Mouse (Mus musculus) liver, embryonic 11.5 days (tissue): ENCODE data around the gene Mpped2. TPM values are rescaled to one million over a fixed set of nuclear protein-coding genes. Genes with fewer than 3 reads are reported as not detected.

Experiments
- ATAC-seq: fragments of 200-750 bp; cut with Nextera tagmentation; replicated peaks from 2 replicates; pipeline ENCODE4 v1.8.0; 2017; ENCODE audit warnings: moderate number of reproducible peaks, mild to moderate bottlenecking, moderate TSS enrichment, moderate library complexity; ENCODE audit not compliant: low FRiP score
- DNase-seq: peaks from one replicate; pipeline ENCODE4 v3.0.0-alpha.2; 2017; ENCODE audit warnings: low spot score
- H3K27ac ChIP-seq: fragments of 300-500 bp; sonication (generic); 2 replicates; pipeline ENCODE4 v1.5.1; 2014; ENCODE audit warnings: mild to moderate bottlenecking, low read depth, low read length, control low read depth
- H3K27me3 ChIP-seq: fragments of 300-500 bp; sonication (generic); replicated peaks from 2 replicates; pipeline ENCODE4 v1.6.1; 2014; ENCODE audit warnings: low read length, mixed read lengths; ENCODE audit not compliant: control insufficient read depth, insufficient read depth
- H3K36me3 ChIP-seq: fragments of 300-500 bp; sonication (generic); 2 replicates; pipeline ENCODE4 v1.6.1; 2014; ENCODE audit warnings: mild to moderate bottlenecking, low read length, moderate library complexity, mixed read lengths; ENCODE audit not compliant: control insufficient read depth, insufficient read depth
- H3K4me1 ChIP-seq: fragments of 300-500 bp; sonication (generic); replicated peaks from 2 replicates; pipeline ENCODE4 v1.6.1; 2014; ENCODE audit warnings: low read length, mixed read lengths; ENCODE audit not compliant: control insufficient read depth, insufficient read depth
- H3K4me2 ChIP-seq: fragments of 300-500 bp; sonication (generic); 2 replicates; pipeline ENCODE4 v1.6.1; 2014; ENCODE audit warnings: mild to moderate bottlenecking, control low read depth, moderate library complexity
- H3K4me3 ChIP-seq: fragments of 300-500 bp; sonication (generic); 2 replicates; pipeline ENCODE4 v1.5.1; 2014; ENCODE audit warnings: low read depth, low read length, control low read depth
- H3K9ac ChIP-seq: fragments of 300-500 bp; sonication (generic); 2 replicates; pipeline ENCODE4 v1.6.1; 2014; ENCODE audit warnings: low read depth, low read length, control low read depth
- H3K9me3 ChIP-seq: fragments of 300-500 bp; sonication (generic); 2 replicates; pipeline ENCODE4 v1.6.1; 2016; ENCODE audit warnings: low read length, inconsistent platforms, mixed read lengths; ENCODE audit not compliant: control insufficient read depth
- WGBS: fragments of 180-500 bp; shearing (Covaris S2); extraction: QIAGEN DNeasy Blood & Tissue Kit; methylation state at CpG from one replicate; pipeline ENCODE4 v1.1.7; 2014; 5-methylcytosine and 5-hydroxymethylcytosine counted together
- polyA plus RNA-seq: library from polyadenylated mRNA; unstranded; fragments of >200 nt; fragmentation: Nextera tagmentation; extraction: Ambion mirVana; gene quantifications from 2 replicates; pipeline ENCODE4 v1.2.1, GENCODE M21; 2014

Gene Mpped2
- polyA plus RNA-seq, 1 experiment from 2014 or later = 24.7 TPM

DNA sequence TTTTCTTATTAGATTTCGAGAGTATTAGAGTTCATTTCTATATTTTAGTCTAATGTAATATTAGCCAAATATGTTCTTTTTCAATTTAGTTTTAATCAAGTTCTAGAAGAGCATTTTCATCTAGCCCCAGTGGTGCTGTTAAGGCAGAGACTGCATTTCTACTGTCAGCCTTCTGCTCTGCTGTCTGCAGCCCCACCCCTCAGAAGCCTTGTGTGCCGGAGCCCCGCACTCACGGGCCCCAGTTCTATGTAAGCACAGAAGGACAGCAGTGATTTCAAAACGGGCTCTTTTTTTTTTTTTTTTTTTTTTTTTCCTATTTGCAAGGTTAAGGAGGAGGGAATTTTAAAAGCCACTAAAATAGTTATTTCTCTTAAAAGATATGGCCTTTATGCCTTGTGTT is 79.6 kb downstream of the Mpped2 start:
- no peaks in the 10 kb centered on the region for H3K36me3 ChIP-seq
- H3K9ac ChIP-seq = no peak overlapping the region
- H3K4me2 ChIP-seq = no peak overlapping the region
- no peaks in the 10 kb centered on the region for H3K4me1 ChIP-seq
- DNase-seq = no peak
- no peaks in the 10 kb centered on the region for H3K9me3 ChIP-seq
- WGBS = 63% methylated on average over 5 of the region's 5 CpGs
- ATAC-seq = no peak
- H3K4me3 ChIP-seq = no peak overlapping the region
- H3K27ac ChIP-seq = no peak overlapping the region
- no peaks in the 10 kb centered on the region for H3K27me3 ChIP-seq

DNA sequence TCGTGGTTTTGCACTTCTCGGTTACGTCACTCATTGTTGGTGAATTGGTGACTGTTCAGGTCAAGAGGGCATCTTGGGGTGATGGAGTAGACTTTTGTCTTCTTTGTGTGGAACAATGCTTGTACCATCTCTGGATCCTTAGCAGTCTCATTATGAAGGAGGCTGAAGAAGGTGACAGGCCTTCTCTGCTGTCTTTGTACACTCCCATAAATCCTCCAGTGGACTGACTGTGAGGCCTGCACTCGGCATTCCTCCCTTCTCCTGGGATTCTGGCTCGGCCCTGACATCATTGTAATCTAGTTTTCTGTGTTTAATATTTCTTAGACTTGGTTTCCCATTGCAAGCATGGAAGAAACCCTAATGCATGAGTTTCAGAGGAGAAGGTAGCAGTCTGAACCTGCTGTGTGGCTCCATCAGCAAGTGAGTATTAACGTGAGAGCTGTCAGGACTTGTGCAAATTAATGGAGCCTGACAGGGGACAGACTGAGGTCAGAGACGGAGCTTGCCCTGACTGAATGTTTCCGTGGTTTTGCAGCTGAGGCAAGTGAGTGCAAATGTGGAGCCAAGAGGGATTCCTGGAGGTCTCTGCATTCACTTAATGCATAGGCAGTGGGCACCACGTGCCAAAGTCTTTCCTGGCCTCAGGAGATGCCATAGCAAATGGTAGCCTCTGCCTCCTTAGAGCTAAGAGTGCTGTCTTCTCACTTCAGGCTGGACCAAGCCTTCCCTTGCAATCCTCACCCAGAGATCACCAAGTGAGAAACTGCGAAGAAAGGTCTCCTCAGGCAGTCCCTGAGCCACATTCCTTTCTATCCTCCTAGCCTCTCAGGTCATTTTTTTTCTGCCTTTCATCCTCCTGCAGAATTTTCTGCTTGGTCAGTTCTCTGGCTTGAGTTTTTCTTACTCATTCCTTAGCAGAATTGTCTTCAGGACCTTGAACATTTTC is 81.5 kb downstream of the Mpped2 start:
- ATAC-seq (no peak), DNase-seq (no peak)
- H3K9me3 ChIP-seq = no peaks in the 10 kb centered on the region
- H3K9ac ChIP-seq = no peak overlapping the region
- WGBS = 54% methylated on average over 10 of the region's 10 CpGs
- H3K4me1 ChIP-seq = no peaks in the 10 kb centered on the region
- no peaks in the 10 kb centered on the region for H3K27me3 ChIP-seq
- H3K27ac ChIP-seq = no peak overlapping the region
- no peaks in the 10 kb centered on the region for H3K36me3 ChIP-seq
- H3K4me2 ChIP-seq = no peak overlapping the region
- H3K4me3 ChIP-seq = no peak overlapping the region

DNA sequence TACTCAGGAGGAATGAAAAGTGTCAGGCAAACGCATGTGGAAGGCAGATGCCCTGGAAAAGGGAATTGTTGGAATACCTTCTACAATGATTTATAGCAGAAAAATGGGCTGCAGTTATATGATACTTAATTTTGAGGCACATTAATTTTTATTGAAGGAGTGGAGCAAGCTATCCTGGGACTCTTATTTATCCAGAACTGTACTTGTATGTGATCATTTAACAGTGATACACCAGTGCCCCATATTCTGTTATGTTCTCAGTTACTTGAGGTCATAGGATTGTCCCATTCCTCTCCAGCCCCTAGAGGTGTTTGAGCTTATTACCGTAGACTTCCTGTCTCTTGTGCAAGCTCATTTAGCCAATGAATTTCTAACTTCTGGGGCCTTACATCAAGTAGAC is 82.9 kb downstream of the Mpped2 start:
- ATAC-seq (no peak), DNase-seq (no peak)
- Histone ChIP-seq H3K27me3 (no peaks in the 10 kb centered on the region), H3K27ac (no peak overlapping the region), H3K9ac (no peak overlapping the region), H3K36me3 (no peaks in the 10 kb centered on the region), H3K4me1 (no peaks in the 10 kb centered on the region), H3K4me2 (no peak overlapping the region), H3K4me3 (no peak overlapping the region), H3K9me3 (no peaks in the 10 kb centered on the region)
- WGBS = 80% methylated on average over 2 of the region's 2 CpGs

DNA sequence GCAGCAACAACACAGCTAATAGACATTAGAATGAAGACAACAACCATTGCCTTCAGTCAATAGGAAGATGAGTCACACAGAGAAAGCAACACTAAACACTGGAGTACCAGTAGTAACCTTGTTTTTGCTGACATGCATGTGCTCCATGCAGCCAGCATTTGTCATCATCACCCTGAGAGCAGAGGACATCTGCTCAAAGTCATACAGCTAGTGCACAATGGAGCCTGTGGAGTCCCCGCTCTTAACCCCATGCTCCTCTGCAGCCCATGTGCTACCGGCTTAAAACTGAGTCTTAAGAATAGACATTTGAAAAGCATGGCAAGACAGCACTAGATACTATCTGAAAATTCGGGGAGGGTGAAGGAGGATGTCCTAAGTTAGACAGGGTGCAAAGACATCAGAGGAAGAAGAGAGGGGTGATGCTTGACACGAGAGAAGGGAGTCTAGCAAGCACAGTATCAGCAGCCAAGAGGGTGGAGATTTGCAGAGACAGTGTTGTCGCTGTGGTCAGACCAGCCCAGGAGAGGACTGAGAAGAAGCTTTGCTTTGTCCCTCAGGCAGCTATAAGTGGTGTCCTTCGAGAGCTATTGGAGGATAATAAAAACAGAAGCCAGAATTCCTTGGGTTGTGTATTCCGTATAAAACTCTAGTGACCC is 85.9 kb downstream of the Mpped2 start:
- Histone ChIP-seq H3K9ac (no peak overlapping the region), H3K36me3 (no peaks in the 10 kb centered on the region)
- no peak for ATAC-seq

DNA sequence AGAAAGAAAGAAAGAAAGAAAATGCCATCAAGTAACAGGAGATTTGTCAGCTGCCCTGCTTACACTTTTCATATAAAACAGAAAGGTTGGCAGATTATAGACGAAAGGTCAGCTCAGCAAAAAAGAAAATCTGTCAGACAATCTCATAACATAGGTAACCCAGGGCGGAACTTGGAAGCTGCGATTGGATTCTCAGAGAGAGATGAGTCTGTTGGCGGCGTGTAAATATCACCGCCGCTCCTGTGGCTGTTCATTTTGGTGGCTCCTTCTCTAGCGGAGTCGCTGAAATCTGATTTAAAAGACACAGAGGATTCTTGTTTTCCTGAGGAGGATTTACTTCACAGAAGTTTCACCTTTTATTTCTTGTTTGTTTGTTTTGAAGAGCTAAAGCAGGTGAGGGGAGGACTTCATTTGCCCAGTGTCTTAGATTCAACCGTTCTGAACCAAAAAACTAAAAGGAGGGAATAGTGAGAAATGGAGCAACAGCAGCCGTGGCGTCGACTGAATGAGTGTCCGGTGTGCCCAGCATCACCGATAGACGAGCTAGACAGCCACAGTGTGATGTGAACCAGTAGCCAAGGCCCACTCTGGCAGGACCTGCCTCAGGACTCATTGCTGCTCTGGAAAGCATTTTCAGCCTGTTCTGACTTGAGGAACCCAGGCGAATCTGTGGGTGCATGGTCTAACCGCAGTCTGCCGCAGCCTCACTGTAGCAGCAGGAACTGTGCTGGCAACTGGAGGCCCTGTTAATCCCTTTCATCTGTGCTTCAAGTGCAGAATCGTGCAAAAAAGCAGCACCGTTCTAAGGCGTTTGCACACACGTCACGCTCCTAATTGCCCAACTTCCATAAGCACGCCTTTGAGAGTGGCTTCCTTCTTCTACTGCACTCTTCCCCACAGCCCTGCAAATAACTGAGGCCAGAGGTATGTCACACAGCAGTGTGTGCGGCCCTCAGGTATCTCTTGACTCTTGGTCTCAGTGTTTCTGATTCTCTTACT is 88.4 kb downstream of the Mpped2 start:
- H3K9ac ChIP-seq = no peak overlapping the region
- no peaks in the 10 kb centered on the region for H3K36me3 ChIP-seq
- H3K4me2 ChIP-seq = no peak overlapping the region
- no peaks in the 10 kb centered on the region for H3K9me3 ChIP-seq
- no peaks in the 10 kb centered on the region for H3K4me1 ChIP-seq
- no peak overlapping the region for H3K4me3 ChIP-seq
- no peak for DNase-seq
- ATAC-seq = no peak
- 84% methylated on average over 26 of the region's 26 CpGs for WGBS
- no peak overlapping the region for H3K27ac ChIP-seq
- H3K27me3 ChIP-seq = no peaks in the 10 kb centered on the region

More for the DNA sequence above, 85.9 kb downstream of the Mpped2 start:
- no peaks in the 10 kb centered on the region for H3K9me3 ChIP-seq
- DNase-seq = no peak
- H3K27ac ChIP-seq = no peak overlapping the region
- no peak overlapping the region for H3K4me2 ChIP-seq
- H3K27me3 ChIP-seq = no peaks in the 10 kb centered on the region
- 78% methylated on average over 7 of the region's 7 CpGs for WGBS
- H3K4me1 ChIP-seq = no peaks in the 10 kb centered on the region
- H3K4me3 ChIP-seq = no peak overlapping the region

DNA sequence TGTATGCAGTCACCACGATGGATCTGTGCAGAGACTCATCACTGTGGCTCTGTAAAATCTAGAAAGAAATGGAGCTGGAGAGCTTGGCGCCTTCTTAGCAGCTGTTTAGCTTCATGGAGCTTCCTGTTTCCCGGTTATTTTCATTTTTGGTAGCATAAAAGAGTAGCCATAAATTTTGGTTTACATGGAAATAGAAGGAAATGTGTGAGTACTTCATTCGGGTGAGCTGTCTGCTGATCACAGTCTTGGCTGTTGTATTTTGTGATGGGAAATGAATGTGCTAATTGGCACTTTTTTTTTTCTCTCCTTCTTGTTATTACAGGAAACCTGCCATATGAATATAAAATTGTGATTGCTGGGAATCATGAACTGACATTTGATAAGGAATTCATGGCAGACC is 90.2 kb downstream of the Mpped2 start:
- no peak overlapping the region for H3K4me3 ChIP-seq
- H3K27me3 ChIP-seq = no peaks in the 10 kb centered on the region
- H3K27ac ChIP-seq = no peak overlapping the region
- no peaks in the 10 kb centered on the region for H3K4me1 ChIP-seq
- H3K4me2 ChIP-seq = no peak overlapping the region
- H3K9me3 ChIP-seq = no peaks in the 10 kb centered on the region
- no peak for DNase-seq
- no peak for ATAC-seq
- WGBS = 80% methylated on average over 4 of the region's 4 CpGs
- no peaks in the 10 kb centered on the region for H3K36me3 ChIP-seq
- no peak overlapping the region for H3K9ac ChIP-seq

DNA sequence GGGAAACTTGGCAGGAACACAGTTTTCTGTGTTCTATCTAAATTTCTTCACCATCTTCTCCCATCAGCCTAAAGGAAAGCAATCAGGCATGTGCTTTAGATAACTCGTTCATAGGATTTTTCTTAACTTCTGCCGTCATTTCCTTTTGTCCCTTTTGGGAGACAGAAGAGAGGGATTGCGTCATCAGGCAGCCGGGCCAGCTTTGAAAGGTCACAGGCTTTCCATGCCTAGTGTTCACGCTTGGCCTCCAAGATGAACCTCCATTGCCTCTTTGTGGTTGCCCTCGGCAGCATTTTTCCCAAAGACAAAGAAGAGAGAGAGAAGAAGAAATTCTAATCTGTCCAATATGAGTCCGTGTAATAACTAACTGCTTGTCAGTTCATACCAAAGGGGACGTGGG is 95.0 kb downstream of the Mpped2 start:
- WGBS = 47% methylated on average over 8 of the region's 8 CpGs

DNA sequence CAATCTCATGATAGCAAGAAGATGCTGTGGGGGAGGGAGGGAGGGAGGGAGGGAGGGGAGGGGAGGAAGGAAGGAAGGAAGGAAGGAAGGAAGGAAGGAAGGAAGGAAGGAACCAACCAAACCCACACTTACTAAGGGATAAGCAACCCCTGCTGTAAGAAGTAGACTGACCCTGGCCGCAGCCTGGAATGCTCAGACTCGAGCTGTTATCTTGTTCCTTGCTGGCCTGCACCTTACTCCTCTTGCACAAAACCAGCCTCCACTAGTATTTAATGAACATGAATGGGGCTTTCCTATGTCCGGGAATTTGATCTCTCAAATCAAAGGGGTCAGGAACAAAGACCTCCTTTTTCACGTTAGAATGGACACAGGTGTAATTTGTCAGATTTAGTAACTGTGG is 95.5 kb downstream of the Mpped2 start:
- no peaks in the 10 kb centered on the region for H3K9me3 ChIP-seq
- H3K27me3 ChIP-seq = no peaks in the 10 kb centered on the region
- no peak overlapping the region for H3K9ac ChIP-seq
- no peak overlapping the region for H3K4me3 ChIP-seq
- no peak for DNase-seq
- peaks cover 4% of the 10 kb centered on the region; the same call in 1 of the 2 replicates for H3K4me1 ChIP-seq
- WGBS = 51% methylated on average over 4 of the region's 4 CpGs
- H3K36me3 ChIP-seq = no peaks in the 10 kb centered on the region
- no peak for ATAC-seq
- no peak overlapping the region for H3K4me2 ChIP-seq
- no peak overlapping the region for H3K27ac ChIP-seq

More for the DNA sequence above, 95.0 kb downstream of the Mpped2 start:
- Histone ChIP-seq H3K27ac (no peak overlapping the region), H3K4me2 (no peak overlapping the region), H3K9me3 (no peaks in the 10 kb centered on the region), H3K4me3 (no peak overlapping the region), H3K9ac (no peak overlapping the region), H3K4me1 (peaks cover 4% of the 10 kb centered on the region; the same call in 1 of the 2 replicates), H3K36me3 (no peaks in the 10 kb centered on the region), H3K27me3 (no peaks in the 10 kb centered on the region)
- ATAC-seq = no peak
- no peak for DNase-seq
